Mouse (Mus musculus) stomach, embryonic 16.5 days (tissue): ENCODE results near the gene Slc6a13. TPM values are rescaled to one million over a fixed set of nuclear protein-coding genes. Genes with fewer than 3 reads are reported as not detected.
"Not testable (repeated sequence)": the region's sequence is repeated elsewhere in the genome, so short reads cannot be mapped to it uniquely, and the experiment has no call there.

Experiments
- ATAC-seq: fragments of 200-750 bp; cut with Nextera tagmentation; 2 replicates; pipeline ENCODE4 v1.8.0; 2017; ENCODE audit warnings: moderate number of reproducible peaks, moderate TSS enrichment; ENCODE audit not compliant: insufficient read depth, low FRiP score
- H3K27ac ChIP-seq: fragments of 300-500 bp; sonication (generic); 2 replicates; pipeline ENCODE4 v1.5.1; 2014; ENCODE audit warnings: low read length
- H3K27me3 ChIP-seq: fragments of 300-500 bp; sonication (generic); 2 replicates; pipeline ENCODE4 v1.6.1; 2014; ENCODE audit warnings: low read length, control low read depth, mixed read lengths; ENCODE audit not compliant: control insufficient read depth, insufficient read depth
- H3K36me3 ChIP-seq: fragments of 300-500 bp; sonication (generic); 2 replicates; pipeline ENCODE4 v1.6.1; 2014; ENCODE audit warnings: low read length; ENCODE audit not compliant: control insufficient read depth, insufficient read depth
- H3K4me1 ChIP-seq: fragments of 300-500 bp; sonication (generic); 2 replicates; pipeline ENCODE4 v1.6.1; 2014; ENCODE audit warnings: low read length, control low read depth, mixed read lengths; ENCODE audit not compliant: control insufficient read depth, insufficient read depth
- H3K4me2 ChIP-seq: fragments of 300-500 bp; sonication (generic); 2 replicates; pipeline ENCODE4 v1.6.1; 2014; ENCODE audit warnings: low read depth, low read length, mixed read lengths
- H3K4me3 ChIP-seq: fragments of 300-500 bp; sonication (generic); replicated peaks from 2 replicates; pipeline ENCODE4 v1.5.1; 2014; ENCODE audit warnings: mild to moderate bottlenecking, low read length
- H3K9ac ChIP-seq: fragments of 300-500 bp; sonication (generic); 2 replicates; pipeline ENCODE4 v1.6.1; 2014; ENCODE audit warnings: low read length
- H3K9me3 ChIP-seq: fragments of 300-500 bp; sonication (generic); replicated peaks from 2 replicates; pipeline ENCODE4 v1.6.1; 2016; ENCODE audit warnings: low read length, control low read depth; ENCODE audit not compliant: control insufficient read depth
- WGBS: fragments of 180-500 bp; shearing (Covaris S2); extraction: QIAGEN DNeasy Blood & Tissue Kit; methylation state at CpG from one replicate; pipeline ENCODE4 v1.1.7; 2014; 5-methylcytosine and 5-hydroxymethylcytosine counted together
- polyA plus RNA-seq: library from polyadenylated mRNA; unstranded; fragments of >200 nt; fragmentation: Nextera tagmentation; extraction: Ambion mirVana; gene quantifications from 2 replicates; pipeline ENCODE4 v1.2.1, GENCODE M21; 2015

The Slc6a13 gene
- polyA plus RNA-seq, 1 experiment from 2014 or later: 2.9 TPM

GRCm38 (mm10) chr6:121356041-121356440 is 56.0 kb downstream of the Slc6a13 start:
- 88% methylated on average over 1 of the region's 1 CpGs for WGBS
- H3K9ac ChIP-seq: no peak overlapping the region
- no peak for ATAC-seq

GRCm38 (mm10) chr6:121357232-121357631 is 57.2 kb downstream of the Slc6a13 start:
- Histone ChIP-seq H3K4me3 (no peak overlapping the region), H3K4me1 (no peaks in the 10 kb centered on the region)

More at GRCm38 (mm10) chr6:121356041-121356440, 56.0 kb downstream of the Slc6a13 start:
- Histone ChIP-seq H3K36me3 (no peaks in the 10 kb centered on the region), H3K4me3 (no peak overlapping the region), H3K4me1 (no peaks in the 10 kb centered on the region), H3K9me3 (no peaks in the 10 kb centered on the region), H3K27ac (no peak overlapping the region), H3K4me2 (no peak overlapping the region), H3K27me3 (no peaks in the 10 kb centered on the region)

GRCm38 (mm10) chr6:121363061-121363460 is 63.0 kb downstream of the Slc6a13 start:
- H3K9ac ChIP-seq: no peak overlapping the region
- no peak for ATAC-seq
- no peak overlapping the region for H3K27ac ChIP-seq
- 74% methylated on average over 6 of the region's 6 CpGs for WGBS
- H3K4me1 ChIP-seq: no peaks in the 10 kb centered on the region
- no peaks in the 10 kb centered on the region for H3K36me3 ChIP-seq
- no peak overlapping the region for H3K4me2 ChIP-seq
- no peak overlapping the region for H3K4me3 ChIP-seq
- H3K27me3 ChIP-seq: no peaks in the 10 kb centered on the region; the same call in 1 of the 2 replicates
- no peaks in the 10 kb centered on the region for H3K9me3 ChIP-seq

More at GRCm38 (mm10) chr6:121357232-121357631, 57.2 kb downstream of the Slc6a13 start:
- no peak for ATAC-seq
- no peak overlapping the region for H3K27ac ChIP-seq
- no peak overlapping the region for H3K4me2 ChIP-seq
- no peak overlapping the region for H3K9ac ChIP-seq
- H3K36me3 ChIP-seq: no peaks in the 10 kb centered on the region
- no peaks in the 10 kb centered on the region for H3K9me3 ChIP-seq
- H3K27me3 ChIP-seq: no peaks in the 10 kb centered on the region
- 84% methylated on average over 6 of the region's 6 CpGs for WGBS

- H3K9me3 ChIP-seq: no peaks in the 10 kb centered on the region
- no peak for ATAC-seq
- no peaks in the 10 kb centered on the region; the same call in 1 of the 2 replicates for H3K27me3 ChIP-seq
- no peak overlapping the region for H3K27ac ChIP-seq
- no peaks in the 10 kb centered on the region for H3K4me1 ChIP-seq
- 74% methylated on average over 4 of the region's 4 CpGs for WGBS
- no peaks in the 10 kb centered on the region for H3K36me3 ChIP-seq
- no peak overlapping the region for H3K9ac ChIP-seq
- H3K4me2 ChIP-seq: no peak overlapping the region
- no peak overlapping the region for H3K4me3 ChIP-seq
Observed at GRCm38 (mm10) chr6:121363956-121364355, 63.9 kb downstream of the Slc6a13 start.

GRCm38 (mm10) chr6:121366537-121366936 is 66.5 kb downstream of the Slc6a13 start:
- H3K9me3 ChIP-seq, H3K4me1 ChIP-seq, H3K36me3 ChIP-seq, H3K9ac ChIP-seq, H3K4me3 ChIP-seq, H3K27ac ChIP-seq, ATAC-seq, H3K4me2 ChIP-seq, H3K27me3 ChIP-seq: not testable (repeated sequence)
- 13% methylated on average over 2 of the region's 2 CpGs for WGBS

- no peak for ATAC-seq
Observed at GRCm38 (mm10) chr6:121367099-121367498, 67.1 kb downstream of the Slc6a13 start.

GRCm38 (mm10) chr6:121371197-121371980 is 71.4 kb downstream of the Slc6a13 start:
- 59% methylated on average over 10 of the region's 10 CpGs for WGBS
- no peak for ATAC-seq
- H3K9me3 ChIP-seq: no peaks in the 10 kb centered on the region
- H3K9ac ChIP-seq: no peak overlapping the region
- H3K4me2 ChIP-seq: no peak overlapping the region
- H3K4me3 ChIP-seq: no peak overlapping the region
- H3K27me3 ChIP-seq: no peaks in the 10 kb centered on the region
- H3K27ac ChIP-seq: no peak overlapping the region
- H3K4me1 ChIP-seq: no peaks in the 10 kb centered on the region
- H3K36me3 ChIP-seq: no peaks in the 10 kb centered on the region

More at GRCm38 (mm10) chr6:121367099-121367498, 67.1 kb downstream of the Slc6a13 start:
- no peaks in the 10 kb centered on the region for H3K36me3 ChIP-seq
- H3K27me3 ChIP-seq: no peaks in the 10 kb centered on the region; the same call in 1 of the 2 replicates
- H3K4me3 ChIP-seq: no peak overlapping the region
- WGBS: 55% methylated on average over 3 of the region's 3 CpGs
- no peaks in the 10 kb centered on the region for H3K4me1 ChIP-seq
- no peak overlapping the region for H3K27ac ChIP-seq
- H3K9me3 ChIP-seq: no peaks in the 10 kb centered on the region
- no peak overlapping the region for H3K4me2 ChIP-seq
- no peak overlapping the region for H3K9ac ChIP-seq

- 68% methylated on average over 12 of the region's 12 CpGs for WGBS
- H3K4me1 ChIP-seq: no peaks in the 10 kb centered on the region
- H3K27ac ChIP-seq: no peak overlapping the region
- no peaks in the 10 kb centered on the region for H3K9me3 ChIP-seq
- H3K4me3 ChIP-seq: no peak overlapping the region
- H3K36me3 ChIP-seq: no peaks in the 10 kb centered on the region
- no peak overlapping the region for H3K4me2 ChIP-seq
- H3K27me3 ChIP-seq: no peaks in the 10 kb centered on the region
- ATAC-seq: no peak
- H3K9ac ChIP-seq: no peak overlapping the region
Observed at GRCm38 (mm10) chr6:121376159-121376558, 76.1 kb downstream of the Slc6a13 start.

- ATAC-seq: no peak
- WGBS: 60% methylated on average over 4 of the region's 4 CpGs
Observed at GRCm38 (mm10) chr6:121378256-121378655, 78.2 kb downstream of the Slc6a13 start.

More at GRCm38 (mm10) chr6:121378256-121378655, 78.2 kb downstream of the Slc6a13 start:
- Histone ChIP-seq H3K27me3 (no peaks in the 10 kb centered on the region), H3K4me3 (no peak overlapping the region), H3K27ac (no peak overlapping the region), H3K9me3 (no peaks in the 10 kb centered on the region), H3K9ac (no peak overlapping the region), H3K4me2 (no peak overlapping the region), H3K36me3 (no peaks in the 10 kb centered on the region), H3K4me1 (no peaks in the 10 kb centered on the region)
